Mouse (Mus musculus) midbrain, embryonic 16.5 days (tissue): ENCODE results near the gene Maml1. TPM values are rescaled to one million over a fixed set of nuclear protein-coding genes. Genes with fewer than 3 reads are reported as not detected.
A peak's percentile ranks its signal among the peaks of the same experiment; 100 is the strongest.

Experiments used
- ATAC-seq: fragments of 200-750 bp; cut with Nextera tagmentation; 2 replicates; pipeline ENCODE4 v1.8.0; 2017; ENCODE audit warnings: moderate TSS enrichment
- H3K27ac ChIP-seq: fragments of 300-500 bp; sonication (generic); 2 replicates; pipeline ENCODE4 v1.5.1; 2014; ENCODE audit warnings: mild to moderate bottlenecking, low read length, mixed read lengths
- H3K27me3 ChIP-seq: fragments of 300-500 bp; sonication (generic); 2 replicates; pipeline ENCODE4 v1.6.1; 2014; ENCODE audit warnings: low read depth, low read length, mixed read lengths; ENCODE audit not compliant: control insufficient read depth, insufficient read depth
- H3K36me3 ChIP-seq: fragments of 300-500 bp; sonication (generic); 2 replicates; pipeline ENCODE4 v1.6.1; 2014; ENCODE audit warnings: mild to moderate bottlenecking, low read length, moderate library complexity, mixed read lengths; ENCODE audit not compliant: control insufficient read depth, insufficient read depth
- H3K4me1 ChIP-seq: fragments of 300-500 bp; sonication (generic); 2 replicates; pipeline ENCODE4 v1.6.1; 2014; ENCODE audit warnings: mild to moderate bottlenecking, low read length, mixed read lengths; ENCODE audit not compliant: control insufficient read depth, insufficient read depth
- H3K4me2 ChIP-seq: fragments of 300-500 bp; sonication (generic); 2 replicates; pipeline ENCODE4 v1.6.1; 2014; ENCODE audit warnings: mild to moderate bottlenecking, low read length, mixed read lengths
- H3K4me3 ChIP-seq: fragments of 300-500 bp; sonication (generic); 2 replicates; pipeline ENCODE4 v1.5.1; 2014; ENCODE audit warnings: low read depth, mild to moderate bottlenecking, low read length, moderate library complexity, mixed read lengths
- H3K9ac ChIP-seq: fragments of 300-500 bp; sonication (generic); 2 replicates; pipeline ENCODE4 v1.6.1; 2014; ENCODE audit warnings: low read depth, low read length, mixed read lengths
- H3K9me3 ChIP-seq: fragments of 300-500 bp; sonication (generic); replicated peaks from 2 replicates; pipeline ENCODE4 v1.6.1; 2014; ENCODE audit warnings: mild to moderate bottlenecking, low read length, mixed read lengths; ENCODE audit not compliant: control insufficient read depth, poor library complexity, severe bottlenecking
- WGBS: fragments of 180-500 bp; shearing (Covaris S2); extraction: QIAGEN DNeasy Blood & Tissue Kit; methylation state at CpG from one replicate; pipeline ENCODE4 v1.1.7; 2014; 5-methylcytosine and 5-hydroxymethylcytosine counted together
- polyA plus RNA-seq: library from polyadenylated mRNA; unstranded; fragments of >200 nt; fragmentation: Nextera tagmentation; extraction: Ambion mirVana; gene quantifications from 2 replicates; pipeline ENCODE4 v1.2.1, GENCODE M21; 2015

The Maml1 gene
- polyA plus RNA-seq, 1 experiment from 2014 or later = 2.0 TPM

DNA sequence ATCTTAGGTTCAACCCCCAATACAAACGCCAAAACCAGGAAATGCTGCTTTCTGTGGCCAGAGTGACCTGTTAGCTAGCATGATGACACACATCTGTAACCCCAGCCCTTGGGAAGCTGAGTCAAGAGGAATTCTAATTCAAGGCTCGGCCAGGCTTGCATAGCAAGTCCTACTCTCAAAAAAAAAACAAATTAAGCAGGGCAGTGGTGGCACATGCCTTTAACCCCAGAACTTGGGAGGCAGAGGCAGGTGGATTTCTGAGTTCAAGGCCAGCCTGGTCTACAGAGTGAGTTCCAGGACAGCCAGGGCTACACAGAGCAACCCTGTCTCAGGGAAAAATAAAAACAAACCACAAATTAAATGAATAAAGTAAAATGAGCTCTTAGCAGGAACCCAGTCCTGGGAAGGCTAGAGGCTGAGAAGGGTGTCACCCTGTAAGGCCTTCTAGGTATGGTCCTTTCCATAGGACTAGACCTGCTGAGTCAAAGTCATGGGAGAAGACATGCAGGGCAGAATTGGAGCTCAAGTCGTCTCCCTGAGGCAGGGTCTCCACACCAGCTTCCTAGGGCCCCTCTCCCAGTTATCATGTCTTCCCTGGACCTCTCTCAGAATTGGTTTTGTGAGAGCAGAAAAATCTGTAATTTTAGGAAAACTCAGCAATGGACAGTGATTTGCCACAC lies 79.9 kb downstream of the Maml1 start:
- 86% methylated on average over 3 of the region's 3 CpGs for WGBS
- H3K9ac ChIP-seq = no peak overlapping the region
- no peak overlapping the region for H3K4me2 ChIP-seq
- no peak overlapping the region for H3K4me3 ChIP-seq
- no peak overlapping the region for H3K27ac ChIP-seq
- no peak for ATAC-seq
- no peaks in the 10 kb centered on the region for H3K9me3 ChIP-seq
- H3K4me1 ChIP-seq = peaks cover 22% of the 10 kb centered on the region
- no peaks in the 10 kb centered on the region for H3K27me3 ChIP-seq
- peaks cover 2% of the 10 kb centered on the region for H3K36me3 ChIP-seq

DNA sequence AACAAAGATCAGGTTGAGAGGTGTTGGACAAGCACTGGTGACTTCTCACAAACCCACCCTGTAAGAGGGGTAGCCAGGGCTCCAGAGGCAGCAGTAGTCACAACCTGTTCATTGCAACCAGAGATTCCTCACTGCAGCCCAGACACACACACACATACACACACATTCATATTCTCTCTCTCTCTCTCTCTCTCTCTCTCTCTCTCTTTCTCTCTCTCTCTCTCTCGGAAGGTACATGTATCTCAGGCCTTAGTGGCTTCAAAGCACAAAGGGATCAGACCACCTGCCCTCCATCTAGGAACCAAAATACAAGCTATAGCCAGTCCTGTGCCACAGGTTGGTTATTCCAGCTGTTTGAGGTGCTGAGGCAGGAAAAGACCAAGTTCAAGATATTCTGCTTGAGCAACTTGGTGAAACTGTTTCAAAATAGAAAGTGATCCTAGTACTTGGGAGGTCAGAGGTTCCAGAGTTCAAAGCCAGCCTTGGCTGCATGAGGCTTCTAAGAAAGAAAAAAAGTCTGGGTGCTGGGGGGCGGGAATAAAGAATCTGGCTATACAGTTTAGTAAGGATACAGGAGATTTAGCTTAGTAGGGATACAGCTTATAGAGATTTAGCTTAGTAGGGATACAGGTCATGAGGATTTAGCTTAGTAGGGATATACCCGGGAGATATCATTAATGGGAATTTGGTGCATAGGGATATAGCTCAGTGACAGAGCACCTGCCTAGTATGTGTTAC lies 80.6 kb downstream of the Maml1 start:
- H3K9me3 ChIP-seq = no peaks in the 10 kb centered on the region
- WGBS = 86% methylated on average over 3 of the region's 3 CpGs
- H3K27ac ChIP-seq = peak overlapping the region; percentile 98
- ATAC-seq = no peak
- H3K27me3 ChIP-seq = no peaks in the 10 kb centered on the region
- H3K9ac ChIP-seq = peak overlapping the region; percentile 98; the same call in 1 of the 2 replicates
- H3K4me3 ChIP-seq = peak overlapping the region; percentile 98
- peaks cover 22% of the 10 kb centered on the region for H3K4me1 ChIP-seq
- H3K36me3 ChIP-seq = peaks cover 9% of the 10 kb centered on the region
- peak overlapping the region; percentile 59 for H3K4me2 ChIP-seq

DNA sequence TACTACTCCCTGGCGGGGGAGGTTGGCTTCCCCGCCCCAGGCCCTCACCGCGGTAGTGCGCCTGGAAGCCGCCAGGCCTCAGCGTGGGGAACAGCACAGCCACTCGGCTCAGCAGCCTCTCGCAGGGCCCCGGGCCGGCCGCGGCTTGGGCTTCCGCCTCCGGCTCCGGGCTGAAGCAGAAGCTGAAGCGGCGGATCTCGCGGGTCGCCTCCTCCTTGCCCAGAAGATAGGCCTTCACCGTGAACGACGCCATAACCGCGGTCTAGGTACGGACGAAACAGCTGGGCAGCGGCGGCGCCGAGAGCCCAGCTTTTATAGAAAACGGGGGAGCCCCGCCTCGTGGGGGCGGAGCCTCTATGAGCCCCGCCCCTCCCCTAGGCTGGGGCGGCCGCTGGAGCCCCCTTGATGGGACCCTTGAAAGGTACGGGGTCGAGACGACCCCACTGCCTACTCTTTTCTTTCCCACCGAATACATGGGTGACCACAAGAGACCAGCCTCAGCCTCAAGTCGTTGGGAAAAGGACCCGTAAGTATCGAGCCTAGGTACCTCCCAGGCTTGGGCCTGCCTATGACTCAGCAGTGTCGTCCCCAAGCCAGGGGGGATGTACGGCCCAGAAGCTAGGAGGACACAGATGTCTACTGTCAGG lies 81.5 kb downstream of the Maml1 start, which contains the start of the genes Sqstm1 and Mgat4b:
Gene Sqstm1, minus strand, starts transcription at position 323 of the 647 bp plus-strand sequence.
Gene Mgat4b, plus strand, starts transcription at position 386 of the 647 bp plus-strand sequence.
- Histone ChIP-seq H3K36me3 (peaks cover 12% of the 10 kb centered on the region), H3K4me3 (peak within 1 kb of the TSS; percentile 98), H3K9ac (peak within 1 kb of the TSS; percentile 98), H3K4me1 (peaks cover 22% of the 10 kb centered on the region), H3K4me2 (peak within 1 kb of the TSS; percentile 59), H3K9me3 (no peaks in the 10 kb centered on the region), H3K27ac (peak within 1 kb of the TSS; percentile 98), H3K27me3 (no peaks in the 10 kb centered on the region)
- ATAC-seq = peak; percentile 77
- WGBS = under 1% methylated on average over 48 of the region's 48 CpGs

DNA sequence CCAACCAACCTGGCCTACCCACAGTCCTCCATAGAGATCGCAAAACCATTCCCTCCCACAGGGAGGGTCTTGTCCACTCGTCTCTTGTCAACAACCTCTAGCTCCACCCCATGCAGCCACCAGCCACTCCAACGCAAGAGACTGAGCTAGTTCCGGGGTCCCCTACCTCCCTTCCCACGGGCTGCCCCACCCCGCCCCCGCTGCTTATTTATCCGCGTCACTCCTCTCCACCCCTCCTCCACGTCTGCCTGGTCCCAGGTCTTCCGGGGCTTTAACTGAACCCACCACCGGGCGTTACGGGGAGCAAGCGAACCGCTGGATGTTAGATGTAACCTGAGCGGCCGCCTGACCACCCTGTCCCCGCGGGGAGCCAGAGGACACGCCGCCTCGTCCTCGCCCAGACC lies 82.0 kb downstream of the Maml1 start:
- under 1% methylated on average over 24 of the region's 24 CpGs for WGBS

DNA sequence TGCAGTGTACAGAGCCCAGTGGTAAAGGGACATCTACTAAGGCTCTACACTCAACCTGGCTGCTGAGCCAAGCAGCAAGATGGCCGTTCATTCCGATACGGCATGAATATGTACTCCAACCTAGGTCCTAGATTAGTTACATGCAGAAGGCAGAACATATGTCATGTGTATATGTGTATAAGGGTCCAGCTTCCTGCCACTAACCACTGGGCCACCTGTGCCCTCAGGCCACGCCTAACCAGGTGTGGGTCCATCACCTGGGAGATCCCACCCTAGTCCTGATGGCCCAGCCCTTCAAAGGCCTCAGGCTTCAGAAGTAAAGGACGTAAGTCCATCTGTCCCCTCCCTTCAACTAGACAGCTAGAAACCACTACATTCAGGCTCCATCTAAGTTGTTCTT lies 84.1 kb downstream of the Maml1 start:
- H3K36me3 ChIP-seq = peaks cover 32% of the 10 kb centered on the region
- H3K27me3 ChIP-seq = no peaks in the 10 kb centered on the region
- H3K9me3 ChIP-seq = no peaks in the 10 kb centered on the region
- no peak overlapping the region for H3K27ac ChIP-seq
- 93% methylated on average over 5 of the region's 5 CpGs for WGBS
- H3K4me1 ChIP-seq = peaks cover 20% of the 10 kb centered on the region
- H3K4me3 ChIP-seq = no peak overlapping the region
- no peak for ATAC-seq
- no peak overlapping the region for H3K4me2 ChIP-seq
- H3K9ac ChIP-seq = no peak overlapping the region

More for the DNA sequence above, 82.0 kb downstream of the Maml1 start:
- H3K9ac ChIP-seq = peak overlapping the region; percentile 98
- peak overlapping the region; percentile 59 for H3K4me2 ChIP-seq
- ATAC-seq = peak; percentile 94
- peak overlapping the region; percentile 98 for H3K4me3 ChIP-seq
- H3K36me3 ChIP-seq = peaks cover 16% of the 10 kb centered on the region
- no peaks in the 10 kb centered on the region for H3K27me3 ChIP-seq
- peak overlapping the region; percentile 98 for H3K27ac ChIP-seq
- H3K9me3 ChIP-seq = no peaks in the 10 kb centered on the region
- H3K4me1 ChIP-seq = peaks cover 22% of the 10 kb centered on the region

DNA sequence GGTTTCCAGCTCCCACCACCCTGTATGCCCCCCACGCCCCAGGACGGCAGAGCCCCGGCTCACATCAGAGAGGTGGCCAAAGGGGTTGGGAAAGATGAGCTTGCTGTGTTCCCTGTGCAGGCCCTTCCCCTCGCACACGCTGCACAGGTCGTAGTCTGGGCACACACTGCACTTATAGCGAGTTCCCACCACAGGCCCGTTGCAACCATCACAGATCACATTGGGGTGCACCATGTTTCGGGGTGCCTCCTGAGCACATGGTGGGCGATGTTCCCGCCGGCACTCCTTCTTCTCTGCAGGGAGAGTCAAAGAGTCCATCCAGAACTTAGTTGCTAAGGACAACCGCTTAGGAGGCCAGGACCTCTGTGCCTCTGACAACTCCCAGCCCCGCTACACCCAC lies 84.8 kb downstream of the Maml1 start:
- Histone ChIP-seq H3K4me1 (peaks cover 19% of the 10 kb centered on the region), H3K4me2 (no peak overlapping the region), H3K27me3 (no peaks in the 10 kb centered on the region), H3K9ac (no peak overlapping the region), H3K36me3 (peaks cover 37% of the 10 kb centered on the region), H3K4me3 (no peak overlapping the region), H3K27ac (no peak overlapping the region), H3K9me3 (no peaks in the 10 kb centered on the region)
- ATAC-seq = no peak
- 96% methylated on average over 14 of the region's 14 CpGs for WGBS

DNA sequence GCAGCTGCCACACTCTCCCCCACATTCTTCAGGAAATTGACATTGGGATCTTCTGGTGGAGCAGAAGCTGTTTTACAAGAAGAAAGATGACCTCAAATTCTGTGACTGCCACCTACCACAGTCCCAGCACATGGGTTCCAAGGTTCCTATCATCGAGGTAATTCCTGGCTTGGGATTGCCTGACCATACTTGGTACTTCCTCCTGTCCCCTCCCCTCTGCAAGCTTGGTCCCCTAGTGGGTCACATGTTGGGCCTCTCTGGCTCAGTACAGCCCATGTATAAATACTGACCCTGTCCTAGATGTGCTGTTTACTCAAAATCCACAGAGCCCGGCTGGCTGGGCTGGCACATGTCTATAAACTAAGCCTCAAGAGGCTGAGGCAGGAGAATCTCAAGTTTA lies 86.1 kb downstream of the Maml1 start:
- WGBS = 91% methylated on average over 2 of the region's 2 CpGs
- Histone ChIP-seq H3K27ac (no peak overlapping the region), H3K27me3 (no peaks in the 10 kb centered on the region), H3K9ac (no peak overlapping the region), H3K4me3 (no peak overlapping the region), H3K4me2 (no peak overlapping the region), H3K4me1 (peaks cover 13% of the 10 kb centered on the region), H3K36me3 (peaks cover 49% of the 10 kb centered on the region), H3K9me3 (no peaks in the 10 kb centered on the region)
- ATAC-seq = no peak
